Mouse (Mus musculus) E14TG2a.4 (cell line): Measurements from ENCODE around the gene Atg2a.
A peak's percentile ranks its signal among the peaks of the same experiment; 100 is the strongest.

Source experiments
- H3K27me3 ChIP-seq: 2 replicates; pipeline ENCODE4 v1.6.1; 2014; ENCODE audit warnings: low read length, control low read depth; ENCODE audit not compliant: insufficient read depth
- H3K36me3 ChIP-seq: 2 replicates; pipeline ENCODE4 v1.6.1; 2014; ENCODE audit warnings: low read length, control low read depth; ENCODE audit not compliant: insufficient read depth
- H3K4me1 ChIP-seq: replicated peaks from 2 replicates; pipeline ENCODE4 v1.6.1; 2014; ENCODE audit warnings: low read depth, low read length, control low read depth
- H3K4me3 ChIP-seq: replicated peaks from 2 replicates; pipeline ENCODE4 v1.5.1; 2014; ENCODE audit warnings: mild to moderate bottlenecking, low read length
- H3K9me3 ChIP-seq: 2 replicates; pipeline ENCODE4 v1.6.1; 2014; ENCODE audit warnings: low read length, control low read depth
- CTCF ChIP-seq: conservative IDR thresholded peaks from 2 replicates; pipeline ENCODE4 v1.5.1; 2014; ENCODE audit warnings: low read length
- NANOG ChIP-seq: IDR thresholded peaks from 2 replicates; pipeline ENCODE4 v1.6.1; 2014; ENCODE audit warnings: borderline replicate concordance, low read length, mixed read lengths
- POU5F1 ChIP-seq: IDR thresholded peaks from 2 replicates; pipeline ENCODE4 v1.6.1; 2014; ENCODE audit warnings: low read length, borderline replicate concordance

Atg2a gene

GRCm38 (mm10) chr19:6240136-6240535 is 1.3 kb upstream of the Atg2a start:
- H3K27me3 ChIP-seq: no peaks in the 10 kb centered on the region
- H3K36me3 ChIP-seq: peaks cover 22% of the 10 kb centered on the region
- TF ChIP-seq NANOG (no peak), CTCF (no peak), POU5F1 (no peak)
- no peaks in the 10 kb centered on the region for H3K9me3 ChIP-seq
- peak overlapping the region; percentile 61 for H3K4me3 ChIP-seq
- peaks cover 82% of the 10 kb centered on the region for H3K4me1 ChIP-seq

GRCm38 (mm10) chr19:6240725-6241124 is 743 bp upstream of the Atg2a start:
- no peaks in the 10 kb centered on the region for H3K27me3 ChIP-seq
- H3K4me1 ChIP-seq: peaks cover 82% of the 10 kb centered on the region
- TF ChIP-seq NANOG (no peak), CTCF (no peak), POU5F1 (no peak)
- peak overlapping the region; percentile 61 for H3K4me3 ChIP-seq
- peaks cover 28% of the 10 kb centered on the region for H3K36me3 ChIP-seq
- H3K9me3 ChIP-seq: no peaks in the 10 kb centered on the region

- Histone ChIP-seq H3K9me3 (no peaks in the 10 kb centered on the region), H3K36me3 (peaks cover 43% of the 10 kb centered on the region), H3K4me1 (peaks cover 85% of the 10 kb centered on the region), H3K27me3 (no peaks in the 10 kb centered on the region), H3K4me3 (peak overlapping the region; percentile 97)
- TF ChIP-seq NANOG (no peak), POU5F1 (no peak), CTCF (no peak)
Observed at GRCm38 (mm10) chr19:6242281-6242680, 813 bp downstream of the Atg2a start.

- H3K4me3 ChIP-seq: peak overlapping the region; percentile 97
- no peak for TF ChIP-seq POU5F1
- no peak for TF ChIP-seq NANOG
- TF ChIP-seq CTCF: no peak
Observed at GRCm38 (mm10) chr19:6243226-6243625, 1.8 kb downstream of the Atg2a start.

GRCm38 (mm10) chr19:6245806-6246205 is 4.3 kb downstream of the Atg2a start:
- Histone ChIP-seq H3K4me1 (peaks cover 74% of the 10 kb centered on the region), H3K9me3 (no peaks in the 10 kb centered on the region), H3K36me3 (peaks cover 75% of the 10 kb centered on the region), H3K27me3 (no peaks in the 10 kb centered on the region), H3K4me3 (peak overlapping the region; percentile 46; the same call in 1 of the 2 replicates)
- TF ChIP-seq NANOG: no peak
- no peak for TF ChIP-seq POU5F1
- no peak for TF ChIP-seq CTCF

More at GRCm38 (mm10) chr19:6243226-6243625, 1.8 kb downstream of the Atg2a start:
- H3K9me3 ChIP-seq: no peaks in the 10 kb centered on the region
- no peaks in the 10 kb centered on the region for H3K27me3 ChIP-seq
- peaks cover 53% of the 10 kb centered on the region for H3K36me3 ChIP-seq
- peaks cover 87% of the 10 kb centered on the region for H3K4me1 ChIP-seq

- Histone ChIP-seq H3K9me3 (no peaks in the 10 kb centered on the region), H3K4me1 (peaks cover 76% of the 10 kb centered on the region), H3K27me3 (no peaks in the 10 kb centered on the region), H3K4me3 (peak overlapping the region; percentile 58), H3K36me3 (peaks cover 94% of the 10 kb centered on the region)
- no peak for TF ChIP-seq CTCF
- no peak for TF ChIP-seq POU5F1
- TF ChIP-seq NANOG: no peak
Observed at GRCm38 (mm10) chr19:6247526-6248300, 6.2 kb downstream of the Atg2a start.

- peaks cover 97% of the 10 kb centered on the region for H3K36me3 ChIP-seq
- H3K9me3 ChIP-seq: no peaks in the 10 kb centered on the region
- H3K27me3 ChIP-seq: no peaks in the 10 kb centered on the region
- peaks cover 37% of the 10 kb centered on the region for H3K4me1 ChIP-seq
- H3K4me3 ChIP-seq: no peak overlapping the region
- TF ChIP-seq CTCF (no peak), NANOG (no peak), POU5F1 (no peak)
Observed at GRCm38 (mm10) chr19:6253021-6253420, 11.6 kb downstream of the Atg2a start.

- Histone ChIP-seq H3K27me3 (no peaks in the 10 kb centered on the region), H3K9me3 (no peaks in the 10 kb centered on the region), H3K36me3 (peaks cover 82% of the 10 kb centered on the region), H3K4me1 (peaks cover 50% of the 10 kb centered on the region), H3K4me3 (no peak overlapping the region)
- no peak for TF ChIP-seq POU5F1
- no peak for TF ChIP-seq NANOG
- peak; percentile 16; the same call in 1 of the 2 replicates for TF ChIP-seq CTCF
Observed at GRCm38 (mm10) chr19:6260428-6260827, 19.0 kb downstream of the Atg2a start.
